In the genomic region with DNA sequence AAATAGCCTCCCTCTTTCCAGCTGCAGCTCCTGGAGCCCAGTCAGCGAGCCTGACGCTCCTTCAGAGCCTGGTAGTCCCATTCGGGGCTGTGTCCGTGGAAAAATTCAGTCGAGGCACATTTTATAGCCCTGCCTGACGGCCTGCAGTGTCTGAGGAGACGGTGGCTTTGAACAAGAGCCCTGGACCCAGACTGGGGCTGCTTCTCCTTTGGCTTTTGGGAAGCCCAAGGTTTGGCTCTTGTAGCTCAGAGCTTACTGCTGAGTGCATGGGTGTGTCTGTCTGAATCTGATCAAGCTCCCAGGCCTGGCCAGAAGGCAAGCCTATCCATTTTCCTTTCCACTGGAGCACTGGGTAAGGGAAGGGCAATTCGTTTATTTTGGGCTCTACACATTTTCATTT, we compare ENCODE assay signal across 10 mouse cellular contexts. TPM values are rescaled to one million over a fixed set of nuclear protein-coding genes. Genes with fewer than 3 reads are reported as not detected.
DNase-seq lines count a peak whose midpoint lies in the region; ATAC-seq and TF ChIP-seq lines count a peak whose summit lies in the region.
"Had no signal": no experiment of that assay in that cellular context is flagged by ENCODE, and none has a peak within 500 bp of the region (broad histone marks: within the 10 kb centered on the region; RNA-seq: fewer than 3 reads in every experiment).

No protein-coding gene starts in this region.

- peaks cover 7% of the 10 kb centered on the region for H3K4me1 ChIP-seq in heart, adult 2 months (ENCODE audit: control insufficient read depth, insufficient read depth, low read length)
- peaks cover 39% of the 10 kb centered on the region for H3K4me1 ChIP-seq in embryonic facial prominence, embryonic 13.5 days
- peaks cover 39% of the 10 kb centered on the region for H3K4me1 ChIP-seq in hindbrain, embryonic 14.5 days (replicated peaks; ENCODE audit: control insufficient read depth, insufficient read depth, low read length)
- peaks cover 44% of the 10 kb centered on the region for H3K4me1 ChIP-seq in midbrain, embryonic 14.5 days (ENCODE audit: control insufficient read depth, insufficient read depth, low read length)
- peaks cover 20% of the 10 kb centered on the region for H3K4me1 ChIP-seq in thymus, adult 2 months (replicated peaks; ENCODE audit: control insufficient read depth, insufficient read depth, low read length)

- intact Hi-C loops in heart, adult 2 months (cut with DNase I), result loop anchor here (2.0 kb wide), 1 partner anchor 39 kb away; no protein-coding TSS in a partner anchor
- intact Hi-C loops in heart, postnatal 36 days (cut with DNase I), result loop anchor here (2.0 kb wide), 1 partner anchor 21 kb away; no protein-coding TSS in a partner anchor
- intact Hi-C loops in left cerebral cortex, postnatal 4 days (cut with DNase I), result no loop called here

- no peak; the same call in 1 of the 2 replicates for TF ChIP-seq POLR2A in heart, adult 2 months (IDR thresholded peaks at IDR 0.05; ENCODE audit: insufficient read depth, low read depth, low read length)
- no peak for TF ChIP-seq POLR2A in thymus, adult 2 months (IDR thresholded peaks at IDR 0.05; ENCODE audit: control insufficient read depth, extremely low read depth, insufficient read depth, low read length, poor library complexity)

- peaks cover 2% of the 10 kb centered on the region; the same call in 1 of the 2 replicates for H3K79me2 ChIP-seq in heart, adult 2 months (replicated peaks; ENCODE audit: control insufficient read depth, insufficient read depth, low read length)

- TF ChIP-seq EP300 in heart, adult 2 months (IDR thresholded peaks at IDR 0.05; ENCODE audit: insufficient read depth, low read depth, low read length), result no peak

- H3K27me3 ChIP-seq in heart, adult 2 months (ENCODE audit: control insufficient read depth, insufficient read depth, low read length), result no peaks in the 10 kb centered on the region
- H3K27me3 ChIP-seq in embryonic facial prominence, embryonic 13.5 days, result no peaks in the 10 kb centered on the region
- no peaks in the 10 kb centered on the region for H3K27me3 ChIP-seq in hindbrain, embryonic 14.5 days (ENCODE audit: control insufficient read depth, insufficient read depth, low read length)
- H3K27me3 ChIP-seq in midbrain, embryonic 14.5 days (ENCODE audit: control insufficient read depth, insufficient read depth, low read length), result no peaks in the 10 kb centered on the region
- no peaks in the 10 kb centered on the region for H3K27me3 ChIP-seq in thymus, adult 2 months (ENCODE audit: control insufficient read depth, insufficient read depth, low read length)

- H3K4me2 ChIP-seq in embryonic facial prominence, embryonic 13.5 days, result peak overlapping the region; percentile 69
- peak overlapping the region; percentile 87 for H3K4me2 ChIP-seq in hindbrain, embryonic 14.5 days (replicated peaks)
- H3K4me2 ChIP-seq in midbrain, embryonic 14.5 days (ENCODE audit: low read length), result peak overlapping the region; percentile 88

- peak overlapping the region; percentile 57 for H3K9ac ChIP-seq in heart, adult 2 months (ENCODE audit: low read depth, low read length)
- H3K9ac ChIP-seq in embryonic facial prominence, embryonic 13.5 days, result peak overlapping the region; percentile 93
- peak overlapping the region; percentile 100 for H3K9ac ChIP-seq in hindbrain, embryonic 14.5 days
- peak overlapping the region; percentile 100 for H3K9ac ChIP-seq in midbrain, embryonic 14.5 days (replicated peaks; ENCODE audit: low read length)

- H3K9me3 ChIP-seq in embryonic facial prominence, embryonic 13.5 days, result no peaks in the 10 kb centered on the region
- no peaks in the 10 kb centered on the region for H3K9me3 ChIP-seq in hindbrain, embryonic 14.5 days (ENCODE audit: control insufficient read depth, low read length)
- H3K9me3 ChIP-seq in midbrain, embryonic 14.5 days (ENCODE audit: control insufficient read depth, low read length), result no peaks in the 10 kb centered on the region

- WGBS in heart, adult 2 months, result 48% methylated on average over 8 of the region's 8 CpGs
- 41% methylated on average over 8 of the region's 8 CpGs for WGBS in embryonic facial prominence, embryonic 13.5 days
- 24% methylated on average over 8 of the region's 8 CpGs for WGBS in hindbrain, embryonic 14.5 days
- 25% methylated on average over 8 of the region's 8 CpGs for WGBS in midbrain, embryonic 14.5 days
- 89% methylated on average over 8 of the region's 8 CpGs for WGBS in thymus, adult 2 months

- peak overlapping the region; percentile 95 for H3K4me3 ChIP-seq in heart, adult 2 months
- peak overlapping the region; percentile 86 for H3K4me3 ChIP-seq in embryonic facial prominence, embryonic 13.5 days
- peak overlapping the region; percentile 96 for H3K4me3 ChIP-seq in hindbrain, embryonic 14.5 days (replicated peaks; ENCODE audit: low read length)
- H3K4me3 ChIP-seq in midbrain, embryonic 14.5 days (replicated peaks; ENCODE audit: low read depth, low read length), result peak overlapping the region; percentile 94
- no peak overlapping the region for H3K4me3 ChIP-seq in thymus, adult 2 months (ENCODE audit: control insufficient read depth, insufficient read depth, low read length)

- peak overlapping the region; percentile 93 for H3K27ac ChIP-seq in heart, adult 2 months
- peak overlapping the region; percentile 86 for H3K27ac ChIP-seq in embryonic facial prominence, embryonic 13.5 days
- peak overlapping the region; percentile 97 for H3K27ac ChIP-seq in hindbrain, embryonic 14.5 days
- peak overlapping the region; percentile 98 for H3K27ac ChIP-seq in midbrain, embryonic 14.5 days (replicated peaks; ENCODE audit: low read depth, low read length)
- no peak overlapping the region for H3K27ac ChIP-seq in thymus, adult 2 months (ENCODE audit: control insufficient read depth, insufficient read depth, low read length)

- 0 out of 2 replicates have a peak, but pooled peaks cover 2% of the 10 kb centered on the region for H3K36me3 ChIP-seq in heart, adult 2 months (ENCODE audit: control insufficient read depth, insufficient read depth, low read length)
- no peaks in the 10 kb centered on the region for H3K36me3 ChIP-seq in embryonic facial prominence, embryonic 13.5 days
- no peaks in the 10 kb centered on the region for H3K36me3 ChIP-seq in hindbrain, embryonic 14.5 days (replicated peaks; ENCODE audit: control insufficient read depth, insufficient read depth)
- H3K36me3 ChIP-seq in midbrain, embryonic 14.5 days (ENCODE audit: control insufficient read depth, insufficient read depth, low read length), result no peaks in the 10 kb centered on the region
- no peaks in the 10 kb centered on the region for H3K36me3 ChIP-seq in thymus, adult 2 months (ENCODE audit: control insufficient read depth, insufficient read depth, low read length)

- ATAC-seq in embryonic facial prominence, embryonic 13.5 days (ENCODE audit: insufficient number of reproducible peaks, insufficient read depth, low FRiP score, low TSS enrichment, low read depth), result no peak
- ATAC-seq in hindbrain, embryonic 14.5 days (ENCODE audit: low FRiP score), result no peak
- no peak for ATAC-seq in midbrain, embryonic 14.5 days (ENCODE audit: low FRiP score, low TSS enrichment)
- ATAC-seq: inflammation-experienced regulatory T-cells, adult 6 months had no signal

- DNase-seq in heart, adult 2 months, result peak; percentile 45 to 53
- DNase-seq in heart, postnatal 36 days, result no peak
- DNase-seq in hindbrain, embryonic 14.5 days (ENCODE audit: low spot score), result no peak
- DNase-seq in midbrain, embryonic 14.5 days, result no peak
- no peak for DNase-seq in left cerebral cortex, postnatal 4 days
- no peak for DNase-seq in T-cell, adult 2 months (ENCODE audit: low spot score)
- no peak for DNase-seq in thymus, adult 2 months
- DNase-seq: right cerebral cortex, postnatal 4 days had no signal

- no peak for TF ChIP-seq CTCF in heart, adult 2 months (IDR thresholded peaks at IDR 0.05)
- no peak for TF ChIP-seq CTCF in thymus, adult 2 months (IDR thresholded peaks at IDR 0.05; ENCODE audit: borderline replicate concordance, control insufficient read depth, extremely low read depth, insufficient read depth, low read length, poor library complexity)

RNA-seq across cellular contexts. Expression of a gene that starts 2.1 kb away (rescaled TPM):
- total RNA-seq in heart, adult 2 months (2021), result 10 to 100 TPM; 14.6 to 19.4 TPM
- polyA plus RNA-seq in heart, adult 2 months (2012; rRNA removed), result 19.9 and 22.0 TPM in 2 replicates
- total RNA-seq in heart, postnatal 36 days (2021), result 10 to 100 TPM; 17.9 to 20.4 TPM
- 7.4 and 7.9 TPM in 2 replicates for polyA plus RNA-seq in embryonic facial prominence, embryonic 13.5 days (2015; fragmentation: Nextera tagmentation; extraction: Ambion mirVana)
- polyA plus RNA-seq in hindbrain, embryonic 14.5 days (2014; fragmentation: Nextera tagmentation; extraction: Ambion mirVana), result 13.7 and 14.8 TPM in 2 replicates
- polyA plus RNA-seq in midbrain, embryonic 14.5 days (2014; fragmentation: Nextera tagmentation; extraction: Ambion mirVana), result 14.3 and 17.0 TPM in 2 replicates
- 10 to 100 TPM; 52.0 to 56.3 TPM for total RNA-seq in left cerebral cortex, postnatal 4 days (2021)
- 9.5 and 12.1 TPM in 2 replicates for polyA plus RNA-seq in thymus, adult 2 months (2012; rRNA removed)

RNA-seq across cellular contexts. Expression of a gene that starts 17.2 kb away (rescaled TPM):
- total RNA-seq in heart, adult 2 months (2021), result 10 to 100 TPM; 23.7 to 25.9 TPM
- 22.9 and 43.2 TPM in 2 replicates for polyA plus RNA-seq in heart, adult 2 months (2012; rRNA removed)
- total RNA-seq in heart, postnatal 36 days (2021), result 10 to 100 TPM; 25.3 to 29.9 TPM
- 41.9 and 46.5 TPM in 2 replicates for polyA plus RNA-seq in embryonic facial prominence, embryonic 13.5 days (2015; fragmentation: Nextera tagmentation; extraction: Ambion mirVana)
- polyA plus RNA-seq in hindbrain, embryonic 14.5 days (2014; fragmentation: Nextera tagmentation; extraction: Ambion mirVana), result 42.4 and 51.8 TPM in 2 replicates
- 52.5 and 53.5 TPM in 2 replicates for polyA plus RNA-seq in midbrain, embryonic 14.5 days (2014; fragmentation: Nextera tagmentation; extraction: Ambion mirVana)
- 100 to 1,000 TPM; 103 to 109 TPM for total RNA-seq in left cerebral cortex, postnatal 4 days (2021)
- 127 and 147 TPM in 2 replicates for polyA plus RNA-seq in thymus, adult 2 months (2012; rRNA removed)

Comparison
In these comparisons a context has a peak if more than half of its experiments do, and no peak if none do; other contexts are left out.
1. DNase-seq: peak in heart, adult 2 months (2 of 2); none in heart, postnatal 36 days (0 of 2), hindbrain, embryonic 14.5 days (single experiment), midbrain, embryonic 14.5 days (single experiment), left cerebral cortex, postnatal 4 days (single experiment), T-cell, adult 2 months (single experiment) and thymus, adult 2 months (single experiment).
2. Peak in every context shown above with its lines, with median percentiles within 50 percentile points of each other: H3K9ac ChIP-seq and H3K4me2 ChIP-seq.